Mouse (Mus musculus): Measurements from ENCODE around the gene Chac1.

Chac1 gene

GRCm38 (mm10) chr2:119379455-119379854, 28.4 kb downstream of the Chac1 start:
- DNase-seq, result no peak

DNA sequence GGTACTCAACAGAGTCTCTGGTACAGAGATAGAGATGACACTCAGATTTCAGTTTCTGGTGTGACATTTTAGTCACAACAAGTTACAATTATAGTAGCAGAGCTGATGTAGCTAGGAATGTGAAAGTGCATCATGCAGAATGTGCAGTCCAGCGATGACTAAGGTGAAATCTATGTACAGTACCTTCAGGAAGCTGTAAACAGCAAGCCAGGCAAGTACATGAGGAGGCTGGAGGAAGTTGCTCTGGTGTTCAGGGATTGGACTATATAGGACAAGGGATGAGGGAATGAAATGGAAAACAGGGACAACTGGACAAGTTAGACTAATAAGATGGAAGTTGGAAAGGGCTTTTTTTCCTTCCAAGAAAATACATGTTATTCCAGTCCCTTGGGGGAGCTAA, 37.2 kb downstream of the Chac1 start:
- DNase-seq, result no peak

GRCm38 (mm10) chr2:119389992-119390391, 39.0 kb downstream of the Chac1 start:
- DNase-seq, result no peak

DNA sequence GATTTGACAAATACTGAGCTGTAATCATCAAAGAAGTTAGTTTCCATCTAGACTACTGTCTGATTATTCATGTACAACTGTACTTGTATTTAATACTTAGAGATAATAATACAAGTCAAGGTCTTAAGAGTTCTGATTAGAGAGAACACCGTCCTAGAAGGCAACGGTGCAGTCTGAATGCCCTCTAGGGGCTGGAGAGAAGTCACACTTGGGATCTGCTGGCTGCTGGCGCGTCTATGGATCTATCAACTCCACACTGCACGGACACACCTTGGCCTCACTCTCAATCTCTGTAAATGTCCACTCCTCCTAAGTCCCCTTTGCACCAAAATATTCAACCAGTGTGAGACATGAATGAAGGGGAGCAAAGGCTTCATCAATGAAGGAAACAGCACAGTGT, 47.2 kb downstream of the Chac1 start:
- no peak for DNase-seq

DNA sequence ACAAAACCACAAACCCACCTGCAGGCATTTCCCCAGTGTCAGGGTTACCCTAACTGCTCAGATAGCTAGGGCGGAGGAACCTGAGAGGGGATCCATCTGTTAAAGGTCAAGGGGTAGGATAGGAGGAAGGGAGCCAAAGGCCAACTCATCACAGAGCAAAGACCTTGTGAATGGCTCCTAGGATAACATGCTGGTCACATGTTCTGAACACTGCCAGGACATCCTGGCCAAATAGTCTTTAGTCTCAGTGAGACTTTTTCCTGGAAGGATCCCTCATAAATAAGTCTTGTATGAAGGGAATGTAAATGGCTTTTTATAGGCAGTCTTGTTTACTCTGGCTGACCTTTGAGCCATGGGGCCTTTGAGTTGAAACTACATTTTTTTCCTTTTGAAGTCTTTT, 47.6 kb downstream of the Chac1 start:
- DNase-seq, result no peak

DNA sequence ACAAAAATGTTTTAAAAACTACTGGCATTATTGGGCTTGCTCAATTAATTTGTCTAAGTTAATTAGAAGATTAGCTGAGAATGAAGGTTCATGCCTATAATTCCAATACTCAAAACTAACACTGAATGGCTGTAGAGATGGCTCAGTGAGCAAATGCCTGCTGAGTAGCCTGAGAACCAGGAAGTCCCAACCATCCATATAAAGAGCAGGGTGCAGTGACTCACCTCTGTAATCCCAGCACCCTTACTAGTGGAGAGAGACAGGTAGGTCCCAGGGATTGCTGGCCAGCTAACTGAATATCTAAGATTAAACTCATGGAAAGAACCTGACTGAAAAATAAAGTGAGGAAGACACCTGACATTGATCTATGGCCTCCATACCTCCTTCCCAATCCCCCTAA, 48.3 kb downstream of the Chac1 start:
- DNase-seq, result no peak
